Mouse (Mus musculus) embryonic facial prominence, embryonic 11.5 days (tissue): ENCODE measurements at regions not wholly inside any gene's neighbourhood (a gene's known extent, or its start where the extent isn't known, plus 50 kb on each side); places are given as distances from the start of the nearest gene placed in this dataset.

Experiments used
- ATAC-seq: fragments of 200-750 bp; cut with Nextera tagmentation; replicated peaks from 2 replicates; pipeline ENCODE4 v1.8.0; 2017; ENCODE audit warnings: low read depth; ENCODE audit not compliant: insufficient number of reproducible peaks, low FRiP score, low TSS enrichment
- DNase-seq: peaks from one replicate; pipeline ENCODE4 v3.0.0-alpha.2; 2015; ENCODE audit warnings: low spot score
- H3K27ac ChIP-seq: fragments of 300-500 bp; sonication (generic); replicated peaks from 2 replicates; pipeline ENCODE4 v1.5.1; 2014; ENCODE audit warnings: mild to moderate bottlenecking, low read depth, low read length, control low read depth
- H3K27me3 ChIP-seq: fragments of 300-500 bp; sonication (generic); 2 replicates; pipeline ENCODE4 v1.6.1; 2014; ENCODE audit warnings: mild to moderate bottlenecking, low read length, moderate library complexity, mixed read lengths; ENCODE audit not compliant: control insufficient read depth, insufficient read depth
- H3K36me3 ChIP-seq: fragments of 300-500 bp; sonication (generic); replicated peaks from 2 replicates; pipeline ENCODE4 v1.6.1; 2014; ENCODE audit warnings: low read depth, mild to moderate bottlenecking, low read length, moderate library complexity, mixed read lengths; ENCODE audit not compliant: control insufficient read depth, insufficient read depth
- H3K4me1 ChIP-seq: fragments of 300-500 bp; sonication (generic); 2 replicates; pipeline ENCODE4 v1.6.1; 2014; ENCODE audit warnings: low read length, mixed read lengths; ENCODE audit not compliant: control insufficient read depth, insufficient read depth
- H3K4me2 ChIP-seq: fragments of 300-500 bp; sonication (generic); 2 replicates; pipeline ENCODE4 v1.6.1; 2014; ENCODE audit warnings: low read depth, mild to moderate bottlenecking, control low read depth, low read length, moderate library complexity
- H3K4me3 ChIP-seq: fragments of 300-500 bp; sonication (generic); 2 replicates; pipeline ENCODE4 v1.5.1; 2014; ENCODE audit warnings: low read depth, low read length, control low read depth
- H3K9ac ChIP-seq: fragments of 300-500 bp; sonication (generic); replicated peaks from 2 replicates; pipeline ENCODE4 v1.6.1; 2014; ENCODE audit warnings: mild to moderate bottlenecking, control low read depth, low read length
- H3K9me3 ChIP-seq: fragments of 300-500 bp; sonication (generic); replicated peaks from 2 replicates; pipeline ENCODE4 v1.6.1; 2016; ENCODE audit warnings: mild to moderate bottlenecking, low read length, inconsistent platforms, mixed read lengths; ENCODE audit not compliant: control insufficient read depth
- WGBS: fragments of 180-500 bp; shearing (Covaris S2); extraction: QIAGEN DNeasy Blood & Tissue Kit; methylation state at CpG from one replicate; pipeline ENCODE4 v1.1.7; 2014; 5-methylcytosine and 5-hydroxymethylcytosine counted together

- Histone ChIP-seq H3K4me1 (no peaks in the 10 kb centered on the region), H3K4me2 (no peak overlapping the region), H3K9me3 (no peaks in the 10 kb centered on the region), H3K27me3 (no peaks in the 10 kb centered on the region), H3K36me3 (no peaks in the 10 kb centered on the region), H3K4me3 (no peak overlapping the region), H3K27ac (no peak overlapping the region), H3K9ac (no peak overlapping the region)
- no peak for ATAC-seq
- 80% methylated on average over 3 of the region's 3 CpGs for whole genome bisulfite sequencing
- no peak for DNase-seq
Measured at GRCm38 (mm10) chr6:144922762-144923161, 141.0 kb upstream of the Sox5 start.

DNA sequence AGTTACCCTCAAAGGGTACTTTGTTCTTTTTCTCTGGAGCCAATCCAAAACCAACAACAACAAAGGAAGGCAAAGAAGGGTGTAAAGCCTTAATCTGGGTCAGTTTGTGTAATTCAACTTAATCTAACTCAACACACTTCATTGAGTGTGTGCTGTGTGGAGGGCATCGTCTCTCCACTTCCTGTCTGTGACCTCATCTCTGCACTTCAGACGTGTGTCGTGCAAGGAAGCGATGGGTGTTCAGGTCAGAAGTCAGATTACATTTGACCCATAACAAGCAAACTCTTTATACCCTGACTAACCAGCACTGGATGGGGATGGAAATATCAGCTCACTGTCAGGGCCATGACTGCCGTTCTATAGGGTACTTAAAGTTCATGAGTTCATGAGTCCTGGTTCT lies 138.0 kb upstream of the Sox5 start:
- Histone ChIP-seq H3K4me2 (no peak overlapping the region), H3K27ac (no peak overlapping the region), H3K4me3 (no peak overlapping the region), H3K36me3 (no peaks in the 10 kb centered on the region), H3K4me1 (no peaks in the 10 kb centered on the region), H3K9ac (no peak overlapping the region), H3K27me3 (no peaks in the 10 kb centered on the region), H3K9me3 (no peaks in the 10 kb centered on the region)
- DNase-seq (no peak), ATAC-seq (no peak)
- WGBS = 33% methylated on average over 5 of the region's 5 CpGs

DNA sequence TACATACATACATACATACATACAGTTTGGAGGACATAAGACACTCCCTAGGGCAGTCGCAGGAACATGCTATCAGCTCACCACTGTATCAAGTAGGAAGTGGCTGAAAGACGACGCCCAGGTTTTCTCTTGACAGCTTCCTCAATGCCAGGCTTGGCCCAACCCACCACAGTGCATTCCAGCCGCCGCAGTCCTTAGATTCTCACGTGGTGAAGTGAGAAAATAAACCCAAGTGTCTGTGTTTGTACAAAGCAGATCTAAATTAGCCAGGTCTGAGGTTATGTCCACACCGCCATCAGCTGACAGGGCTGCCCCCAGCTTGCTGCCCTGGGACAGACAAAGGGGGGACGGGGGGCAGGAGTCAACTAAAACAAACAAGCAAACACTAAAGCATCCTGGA lies 135.4 kb upstream of the Sox5 start:
- peak; percentile 58 for DNase-seq
- Histone ChIP-seq H3K27ac (no peak overlapping the region), H3K9me3 (no peaks in the 10 kb centered on the region), H3K9ac (no peak overlapping the region), H3K4me1 (no peaks in the 10 kb centered on the region), H3K27me3 (no peaks in the 10 kb centered on the region), H3K4me3 (no peak overlapping the region), H3K36me3 (no peaks in the 10 kb centered on the region), H3K4me2 (no peak overlapping the region)
- no peak for ATAC-seq
- WGBS = 26% methylated on average over 8 of the region's 8 CpGs

DNA sequence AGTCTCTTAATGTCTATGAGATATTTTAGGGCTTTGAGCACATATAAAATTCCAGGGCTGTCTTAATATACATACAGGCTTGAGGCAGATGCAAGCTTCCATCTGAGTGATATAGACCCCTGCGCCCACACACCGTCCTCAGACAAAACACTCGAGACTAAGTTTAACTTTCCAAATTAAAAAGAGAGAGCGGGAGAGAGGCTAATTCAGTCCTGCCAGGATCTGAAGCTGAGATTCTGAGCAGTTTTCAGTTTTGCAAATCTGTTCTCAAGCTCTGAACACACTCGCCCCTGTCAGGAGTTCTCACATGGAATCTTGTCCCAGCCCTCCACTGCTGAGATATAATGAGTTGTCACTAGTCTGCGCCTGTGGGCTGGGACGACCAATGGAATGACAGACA lies 130.0 kb upstream of the Sox5 start:
- Histone ChIP-seq H3K27ac (no peak overlapping the region), H3K9me3 (no peaks in the 10 kb centered on the region), H3K36me3 (no peaks in the 10 kb centered on the region), H3K9ac (no peak overlapping the region), H3K4me3 (no peak overlapping the region), H3K27me3 (no peaks in the 10 kb centered on the region), H3K4me1 (no peaks in the 10 kb centered on the region), H3K4me2 (no peak overlapping the region)
- ATAC-seq (no peak), DNase-seq (no peak)
- WGBS = 82% methylated on average over 7 of the region's 7 CpGs

DNA sequence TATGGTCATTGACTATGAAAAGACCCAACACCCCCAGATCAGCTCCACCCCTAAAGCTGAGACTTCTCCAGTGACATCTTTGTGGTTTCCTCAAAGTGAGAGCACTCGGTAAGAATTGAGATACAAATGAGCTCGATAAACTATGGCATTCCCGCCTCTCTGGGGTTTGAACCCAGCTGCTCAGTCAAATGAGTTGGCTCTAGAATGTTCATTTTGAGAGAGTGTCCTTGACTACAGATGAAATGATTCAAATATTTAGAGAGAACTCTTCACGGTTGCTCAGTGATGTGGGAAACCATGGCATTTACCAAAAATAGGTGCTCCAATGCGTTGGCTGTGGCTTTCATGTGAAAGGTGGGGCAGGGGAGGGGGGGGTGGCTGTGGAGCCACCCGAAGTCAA lies 128.6 kb upstream of the Sox5 start:
- Histone ChIP-seq H3K9ac (no peak overlapping the region), H3K27ac (no peak overlapping the region), H3K4me3 (no peak overlapping the region), H3K9me3 (no peaks in the 10 kb centered on the region), H3K4me2 (no peak overlapping the region), H3K36me3 (no peaks in the 10 kb centered on the region), H3K4me1 (no peaks in the 10 kb centered on the region), H3K27me3 (no peaks in the 10 kb centered on the region)
- 87% methylated on average over 6 of the region's 6 CpGs for WGBS
- DNase-seq (no peak), ATAC-seq (no peak)

GRCm38 (mm10) chr6:144908646-144909045 lies 126.9 kb upstream of the Sox5 start:
- Histone ChIP-seq H3K4me2 (no peak overlapping the region), H3K4me3 (no peak overlapping the region), H3K27me3 (no peaks in the 10 kb centered on the region), H3K9me3 (no peaks in the 10 kb centered on the region), H3K9ac (no peak overlapping the region), H3K27ac (no peak overlapping the region), H3K4me1 (no peaks in the 10 kb centered on the region), H3K36me3 (no peaks in the 10 kb centered on the region)
- no peak for DNase-seq
- no peak for ATAC-seq
- 92% methylated on average over 11 of the region's 11 CpGs for WGBS

GRCm38 (mm10) chr6:144903156-144903555 lies 121.4 kb upstream of the Sox5 start:
- Histone ChIP-seq H3K9ac (no peak overlapping the region), H3K9me3 (no peaks in the 10 kb centered on the region), H3K27ac (no peak overlapping the region), H3K27me3 (no peaks in the 10 kb centered on the region), H3K4me2 (no peak overlapping the region), H3K36me3 (no peaks in the 10 kb centered on the region), H3K4me3 (no peak overlapping the region), H3K4me1 (no peaks in the 10 kb centered on the region; the same call in 1 of the 2 replicates)
- ATAC-seq (no peak), DNase-seq (no peak)
- 20% methylated on average over 10 of the region's 10 CpGs for WGBS

DNA sequence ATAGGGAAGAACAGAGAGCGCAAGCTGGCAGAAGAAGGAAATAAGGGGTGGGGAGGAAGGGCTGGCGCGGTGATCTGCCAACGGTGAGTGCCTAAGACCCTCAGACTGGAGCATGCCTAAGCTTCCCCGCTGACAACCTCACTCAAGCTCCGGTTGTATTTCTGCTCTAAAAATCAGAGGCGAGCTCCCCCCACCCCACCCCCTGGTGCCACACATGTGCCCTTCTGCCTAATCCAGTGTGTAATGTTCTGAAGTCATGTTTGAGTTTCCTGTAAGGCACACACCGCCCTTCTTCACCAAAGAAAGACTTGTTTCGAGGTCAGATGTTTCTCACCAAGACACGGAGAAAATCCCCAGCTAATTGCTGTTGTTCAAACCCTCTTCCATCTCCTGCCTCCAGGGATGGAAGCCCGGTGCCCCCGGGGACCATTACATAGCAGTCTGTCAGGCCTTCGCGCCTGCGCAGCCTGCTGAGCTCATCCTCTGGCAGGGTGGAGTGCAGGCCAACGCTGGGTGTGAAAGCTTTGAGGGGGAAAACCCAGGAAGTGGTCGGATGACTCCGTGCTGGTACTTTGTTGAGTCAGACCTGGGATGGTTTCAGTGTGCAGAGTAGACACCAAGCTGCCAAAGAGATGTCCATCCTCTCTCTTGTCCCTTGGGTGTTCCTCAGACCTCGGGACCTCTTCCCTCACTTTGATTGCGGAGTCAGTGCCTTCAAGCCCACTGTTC lies 120.7 kb upstream of the Sox5 start:
- 60% methylated on average over 20 of the region's 20 CpGs for WGBS
- no peak overlapping the region for H3K27ac ChIP-seq

More for the DNA sequence above, 120.7 kb upstream of the Sox5 start:
- Histone ChIP-seq H3K9ac (no peak overlapping the region), H3K9me3 (no peaks in the 10 kb centered on the region), H3K36me3 (no peaks in the 10 kb centered on the region), H3K4me3 (no peak overlapping the region), H3K4me1 (no peaks in the 10 kb centered on the region; the same call in 1 of the 2 replicates), H3K27me3 (no peaks in the 10 kb centered on the region), H3K4me2 (no peak overlapping the region; the same call in 1 of the 2 replicates)
- DNase-seq (no peak), ATAC-seq (no peak)
